Mouse (Mus musculus) liver, embryonic 14.5 days (tissue): ENCODE results near the gene Clk1.

Source experiments
- CTCF ChIP-seq: IDR thresholded peaks from 2 replicates; pipeline ENCODE4 v1.5.1; 2016; ENCODE audit warnings: antibody characterized with exemption, low read depth, control low read depth
- EP300 ChIP-seq: IDR thresholded peaks from 2 replicates; pipeline ENCODE4 v1.6.1; 2016; ENCODE audit warnings: antibody characterized with exemption, low read depth

DNA sequence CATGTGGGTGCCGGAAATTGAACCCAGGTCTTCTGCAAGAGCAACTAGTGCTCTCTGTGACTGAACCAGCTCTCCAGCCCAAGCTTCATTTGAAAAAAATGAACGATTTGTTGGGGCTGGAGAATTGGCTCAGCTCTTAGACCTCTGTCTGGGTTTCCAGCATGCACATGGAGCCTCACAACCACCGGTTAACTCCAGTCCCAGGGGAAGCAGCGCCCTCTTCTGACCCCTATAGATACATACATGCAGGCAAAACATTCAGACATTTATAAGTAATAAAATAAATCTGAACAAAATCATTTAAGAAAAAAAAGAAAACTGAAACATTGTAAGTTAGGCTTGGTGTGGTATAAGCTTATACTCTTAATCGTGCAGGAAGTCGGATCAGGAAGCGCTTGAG lies 24.5 kb upstream of the Clk1 start:
- TF ChIP-seq CTCF, result no peak
- TF ChIP-seq EP300, result no peak
